Mouse (Mus musculus) mouse embryonic stem cell (cell line): ENCODE data around the gene Eid2.
"Not testable (repeated sequence)": the region's sequence is repeated elsewhere in the genome, so short reads cannot be mapped to it uniquely, and the experiment has no call there.

ENCODE experiments used
- in situ Hi-C, 2 experiments: fragments of 300-500 bp; cut with MboI; formaldehyde crosslinking; loops; 1 replicate in 1 of 2; 3 replicates in 1 of 2; pipeline ENCODE4 v1.14.3; 2019 to 2020; ENCODE audit warnings: low sequenced_read_pairs in 2 of 2, low pct_unique_long_range_greater_than_20kb in 1 of 2, mixed read lengths in 1 of 2; ENCODE audit not compliant: unreplicated experiment in 1 of 2

The Eid2 gene

GRCm38 (mm10) chr7:28267129-28268041, at the start of gene Eid2:
Eid2 (plus strand) TSS chr7:28267881.
- in situ Hi-C loops: loop anchor here in 1 of 2 experiments (25.0 kb wide), 1 partner anchor 205 kb away; the partner anchor contains the start of genes Fcgbp and Psmc4

GRCm38 (mm10) chr7:28218951-28219740, 48.5 kb upstream of the Eid2 start:
- in situ Hi-C loops: not testable (repeated sequence)

- in situ Hi-C loops: loop anchor here in 1 of 2 experiments (25.0 kb wide), 1 partner anchor 315 kb away; no protein-coding TSS in a partner anchor
Observed at GRCm38 (mm10) chr7:28226836-28227235, 40.8 kb upstream of the Eid2 start.

GRCm38 (mm10) chr7:28227421-28227820, 40.3 kb upstream of the Eid2 start:
- in situ Hi-C loops: loop anchor here in 1 of 2 experiments (25.0 kb wide), 1 partner anchor 315 kb away; no protein-coding TSS in a partner anchor

- in situ Hi-C loops: loop anchor here in 1 of 2 experiments (25.0 kb wide), 1 partner anchor 332 kb away; no protein-coding TSS in a partner anchor
Observed at GRCm38 (mm10) chr7:28243943-28244342, 23.7 kb upstream of the Eid2 start.

GRCm38 (mm10) chr7:28248957-28249356, 18.7 kb upstream of the Eid2 start:
- in situ Hi-C loops: loop anchor here in 1 of 2 experiments (25.0 kb wide), 1 partner anchor 337 kb away; no protein-coding TSS in a partner anchor

- in situ Hi-C loops: loop anchor here in 1 of 2 experiments (25.0 kb wide), 1 partner anchor 190 kb away; the partner anchor contains the start of genes Fcgbp and Psmc4
Observed at GRCm38 (mm10) chr7:28251976-28252375, 15.7 kb upstream of the Eid2 start.

GRCm38 (mm10) chr7:28254591-28254990, 13.1 kb upstream of the Eid2 start:
- in situ Hi-C loops: loop anchor here in 1 of 2 experiments (25.0 kb wide), 1 partner anchor 192 kb away; the partner anchor contains the start of genes Fcgbp and Psmc4

GRCm38 (mm10) chr7:28255476-28255875, 12.2 kb upstream of the Eid2 start:
- in situ Hi-C loops: loop anchor here in 1 of 2 experiments (25.0 kb wide), 1 partner anchor 193 kb away; the partner anchor contains the start of genes Fcgbp and Psmc4

GRCm38 (mm10) chr7:28262861-28263260, 4.8 kb upstream of the Eid2 start:
- in situ Hi-C loops: loop anchor here in 1 of 2 experiments (25.0 kb wide), 1 partner anchor 201 kb away; the partner anchor contains the start of genes Fcgbp and Psmc4

GRCm38 (mm10) chr7:28263786-28264185, 3.9 kb upstream of the Eid2 start:
- in situ Hi-C loops: loop anchor here in 1 of 2 experiments (25.0 kb wide), 1 partner anchor 201 kb away; the partner anchor contains the start of genes Fcgbp and Psmc4

GRCm38 (mm10) chr7:28265391-28265790, 2.3 kb upstream of the Eid2 start:
- in situ Hi-C loops: loop anchor here in 1 of 2 experiments (25.0 kb wide), 1 partner anchor 203 kb away; the partner anchor contains the start of genes Fcgbp and Psmc4

- in situ Hi-C loops: loop anchor here in 1 of 2 experiments (25.0 kb wide), 1 partner anchor 206 kb away; the partner anchor contains the start of genes Fcgbp and Psmc4
Observed at GRCm38 (mm10) chr7:28268042-28268531, 406 bp downstream of the Eid2 start.

GRCm38 (mm10) chr7:28268576-28268975, 895 bp downstream of the Eid2 start:
- in situ Hi-C loops: loop anchor here in 1 of 2 experiments (25.0 kb wide), 1 partner anchor 206 kb away; the partner anchor contains the start of genes Fcgbp and Psmc4

- in situ Hi-C loops: loop anchor here in 1 of 2 experiments (25.0 kb wide), 1 partner anchor 207 kb away; the partner anchor contains the start of genes Fcgbp and Psmc4
Observed at GRCm38 (mm10) chr7:28269355-28269754, 1.7 kb downstream of the Eid2 start.

GRCm38 (mm10) chr7:28271761-28272160, 4.1 kb downstream of the Eid2 start:
- in situ Hi-C loops: loop anchor here in 1 of 2 experiments (25.0 kb wide), 1 partner anchor 209 kb away; the partner anchor contains the start of genes Fcgbp and Psmc4

GRCm38 (mm10) chr7:28277237-28277614, 9.5 kb downstream of the Eid2 start:
- in situ Hi-C loops: no loop called here
